Mouse (Mus musculus) MEL (cell line): ENCODE measurements at regions not wholly inside any gene's neighbourhood (a gene's known extent, or its start where the extent isn't known, plus 50 kb on each side); places are given as distances from the start of the nearest gene placed in this dataset.

Source experiments
- DNase-seq: peaks from one replicate; pipeline ENCODE4 v3.0.0; 2011; ENCODE audit warnings: low read depth, low spot score
- H3K27ac ChIP-seq: 2 replicates; pipeline ENCODE4 v1.5.1; 2012; ENCODE audit warnings: low read depth, mild to moderate bottlenecking, control low read depth, low read length, moderate library complexity; ENCODE audit not compliant: control insufficient read depth
- H3K27me3 ChIP-seq, 2 experiments: fragments of 150-350 bp in 1 of 2; sonication (generic) in 1 of 2; 2 replicates each; pipeline ENCODE4 v1.6.1; 2012; ENCODE audit warnings: low read length in 2 of 2, mild to moderate bottlenecking in 2 of 2, improper control_type of control experiment in 1 of 2, moderate library complexity in 1 of 2; ENCODE audit not compliant: insufficient read depth in 2 of 2, control insufficient read depth in 1 of 2
- H3K36me3 ChIP-seq, 2 experiments: 2 replicates each; pipeline ENCODE4 v1.6.1; 2012 to 2014; ENCODE audit warnings: low read length in 2 of 2, improper control_type of control experiment in 1 of 2, inconsistent platforms in 1 of 2, mild to moderate bottlenecking in 1 of 2; ENCODE audit not compliant: insufficient read depth in 2 of 2, control insufficient read depth in 1 of 2
- H3K4me1 ChIP-seq, 2 experiments: fragments of 150-350 bp in 1 of 2; sonication (generic) in 1 of 2; 2 replicates each; pipeline ENCODE4 v1.6.1; 2012; ENCODE audit warnings: low read length in 2 of 2, improper control_type of control experiment in 1 of 2, mild to moderate bottlenecking in 1 of 2; ENCODE audit not compliant: insufficient read depth in 2 of 2, control insufficient read depth in 1 of 2
- H3K4me3 ChIP-seq, 2 experiments: fragments of 150-350 bp in 1 of 2; sonication (generic) in 1 of 2; 2 replicates each; pipeline ENCODE4 v1.5.1; 2012; ENCODE audit warnings: low read depth in 2 of 2, low read length in 2 of 2, mild to moderate bottlenecking in 2 of 2, moderate library complexity in 2 of 2, control low read depth in 1 of 2, improper control_type of control experiment in 1 of 2; ENCODE audit not compliant: control insufficient read depth in 1 of 2, insufficient read depth in 1 of 2
- H3K79me2 ChIP-seq: 2 replicates; pipeline ENCODE4 v1.6.1; 2012; ENCODE audit warnings: mild to moderate bottlenecking, low read length, moderate library complexity; ENCODE audit not compliant: control insufficient read depth, poor library complexity, insufficient read depth
- H3K9ac ChIP-seq: 2 replicates; pipeline ENCODE4 v1.6.1; 2012; ENCODE audit warnings: low read depth, mild to moderate bottlenecking, control low read depth, low read length, moderate library complexity; ENCODE audit not compliant: control insufficient read depth, poor library complexity, severe bottlenecking
- H3K9me3 ChIP-seq: fragments of 150-350 bp; sonication (generic); replicated peaks from 2 replicates; pipeline ENCODE4 v1.6.1; 2012; ENCODE audit warnings: mild to moderate bottlenecking, low read length, improper control_type of control experiment, moderate library complexity; ENCODE audit not compliant: insufficient read depth
- CHD2 ChIP-seq: IDR thresholded peaks from 2 replicates; pipeline ENCODE4 v1.6.1; 2011; ENCODE audit warnings: low read length, improper control_type of control experiment
- E2F4 ChIP-seq: IDR thresholded peaks from 2 replicates; pipeline ENCODE4 v1.6.1; 2011; ENCODE audit warnings: low read depth, low read length, improper control_type of control experiment, borderline replicate concordance
- EP300 ChIP-seq, 2 experiments: IDR thresholded peaks; 2 replicates each; pipeline ENCODE4 v1.6.1; 2011; ENCODE audit warnings: improper control_type of control experiment in 2 of 2, low read length in 2 of 2, low read depth in 1 of 2, mild to moderate bottlenecking in 1 of 2
- ETS1 ChIP-seq: IDR thresholded peaks from 2 replicates; pipeline ENCODE4 v1.6.1; 2012; ENCODE audit warnings: low read depth, mild to moderate bottlenecking, inconsistent platforms, low read length, improper control_type of control experiment, moderate library complexity
- GATA1 ChIP-seq: IDR thresholded peaks from 2 replicates; pipeline ENCODE4 v1.6.1; 2011; ENCODE audit warnings: low read depth, low read length, improper control_type of control experiment
- HCFC1 ChIP-seq: IDR thresholded peaks from 2 replicates; pipeline ENCODE4 v1.6.1; 2012; ENCODE audit warnings: low read depth, mild to moderate bottlenecking, inconsistent platforms, low read length, improper control_type of control experiment, moderate library complexity
- MAFK ChIP-seq: IDR thresholded peaks from 2 replicates; pipeline ENCODE4 v1.6.1; 2011; ENCODE audit warnings: low read depth, mild to moderate bottlenecking, low read length, improper control_type of control experiment, borderline replicate concordance
- MAX ChIP-seq: IDR thresholded peaks from 2 replicates; pipeline ENCODE4 v1.6.1; 2011; ENCODE audit warnings: low read length, improper control_type of control experiment
- MXI1 ChIP-seq: IDR thresholded peaks from 2 replicates; pipeline ENCODE4 v1.6.1; 2011; ENCODE audit warnings: mild to moderate bottlenecking, low read depth, low read length, improper control_type of control experiment
- MYB ChIP-seq: IDR thresholded peaks from 2 replicates; pipeline ENCODE4 v1.6.1; 2011; ENCODE audit warnings: mild to moderate bottlenecking, low read depth, low read length, improper control_type of control experiment
- MYC ChIP-seq: IDR thresholded peaks from 2 replicates; pipeline ENCODE4 v1.6.1; 2011; ENCODE audit warnings: low read depth, mild to moderate bottlenecking, low read length, improper control_type of control experiment, moderate library complexity
- NELFE ChIP-seq: IDR thresholded peaks from 2 replicates; pipeline ENCODE4 v1.6.1; 2011; ENCODE audit warnings: low read depth, low read length, improper control_type of control experiment
- POLR2A ChIP-seq, 2 experiments: IDR thresholded peaks; 2 replicates each; pipeline ENCODE4 v1.6.1; 2011 to 2012; ENCODE audit warnings: low read length in 2 of 2, mild to moderate bottlenecking in 2 of 2, control low read depth in 1 of 2, improper control_type of control experiment in 1 of 2, low read depth in 1 of 2, moderate library complexity in 1 of 2; ENCODE audit not compliant: control insufficient read depth in 1 of 2, insufficient read depth in 1 of 2, poor library complexity in 1 of 2
- RCOR1 ChIP-seq: IDR thresholded peaks from 2 replicates; pipeline ENCODE4 v1.6.1; 2012; ENCODE audit warnings: low read depth, mild to moderate bottlenecking, inconsistent platforms, low read length, improper control_type of control experiment
- TAL1 ChIP-seq: IDR thresholded peaks from 2 replicates; pipeline ENCODE4 v1.6.1; 2012; ENCODE audit warnings: mild to moderate bottlenecking, inconsistent platforms, low read length, moderate library complexity, mixed read lengths
- TCF12 ChIP-seq: IDR thresholded peaks from 2 replicates; pipeline ENCODE4 v1.6.1; 2014; ENCODE audit warnings: low read depth, mild to moderate bottlenecking, inconsistent platforms, low read length, improper control_type of control experiment, moderate library complexity
- UBTF ChIP-seq: IDR thresholded peaks from 2 replicates; pipeline ENCODE4 v1.6.1; 2012; ENCODE audit warnings: low read depth, mild to moderate bottlenecking, inconsistent platforms, low read length, improper control_type of control experiment, moderate library complexity, borderline replicate concordance; ENCODE audit not compliant: insufficient read depth
- USF2 ChIP-seq, 2 experiments: IDR thresholded peaks; 2 replicates each; pipeline ENCODE4 v1.6.1; 2011 to 2012; ENCODE audit warnings: improper control_type of control experiment in 2 of 2, low read length in 2 of 2, borderline replicate concordance in 1 of 2, inconsistent platforms in 1 of 2, low read depth in 1 of 2, mild to moderate bottlenecking in 1 of 2; ENCODE audit not compliant: insufficient read depth in 1 of 2
- ZC3H11A ChIP-seq: IDR thresholded peaks from 2 replicates; pipeline ENCODE4 v1.6.1; 2012; ENCODE audit warnings: low read depth, mild to moderate bottlenecking, inconsistent platforms, low read length, improper control_type of control experiment
- ZMIZ1 ChIP-seq: IDR thresholded peaks from 2 replicates; pipeline ENCODE4 v1.6.1; 2012; ENCODE audit warnings: low read depth, mild to moderate bottlenecking, inconsistent platforms, low read length, improper control_type of control experiment, moderate library complexity
- ZNF384 ChIP-seq: IDR thresholded peaks from 2 replicates; pipeline ENCODE4 v1.6.1; 2012; ENCODE audit warnings: low read depth, mild to moderate bottlenecking, inconsistent platforms, low read length, improper control_type of control experiment

GRCm38 (mm10) chr19:15769651-15770050, 177.5 kb downstream of the Psat1 start:
- Histone ChIP-seq H3K9me3 (no peaks in the 10 kb centered on the region), H3K4me3 (no peak overlapping the region), H3K27me3 (peaks cover 0 to 3% of the 10 kb centered on the region in 2 experiments; a peak in 2 of 4 replicates), H3K9ac (no peak overlapping the region), H3K79me2 (no peaks in the 10 kb centered on the region), H3K27ac (no peak overlapping the region), H3K36me3 (no peaks in the 10 kb centered on the region), H3K4me1 (no peaks in the 10 kb centered on the region)
- DNase-seq: no peak
- no peak for TF ChIP-seq NELFE
- TF ChIP-seq MYB: no peak
- no peak for TF ChIP-seq HCFC1
- no peak for TF ChIP-seq EP300 (IDR thresholded peaks at IDR 0.05; ENCODE audit: low read depth in 1 of 2, low read length in 2 of 2)

- Histone ChIP-seq H3K9ac (no peak overlapping the region), H3K27me3 (no peaks in the 10 kb centered on the region; a peak in 1 of 4 replicates), H3K79me2 (no peaks in the 10 kb centered on the region), H3K27ac (no peak overlapping the region), H3K4me1 (no peaks in the 10 kb centered on the region), H3K4me3 (no peak overlapping the region), H3K36me3 (no peaks in the 10 kb centered on the region), H3K9me3 (no peaks in the 10 kb centered on the region)
- DNase-seq: no peak
- TF ChIP-seq ZMIZ1 (no peak), MXI1 (no peak), HCFC1 (no peak), MYC (no peak), CHD2 (no peak), E2F4 (no peak), USF2 (IDR thresholded peaks at IDR 0.05; ENCODE audit: borderline replicate concordance in 1 of 2, insufficient read depth in 1 of 2, low read depth in 1 of 2, low read length in 2 of 2) (no peak), ZC3H11A (no peak), UBTF (no peak), GATA1 (no peak), ZNF384 (no peak), MAFK (no peak), POLR2A (IDR thresholded peaks at IDR 0.05; ENCODE audit: control insufficient read depth in 1 of 2, insufficient read depth in 1 of 2, low read depth in 1 of 2, low read length in 2 of 2, poor library complexity in 1 of 2) (no peak), MAX (no peak), TAL1 (no peak), RCOR1 (no peak), ETS1 (no peak), TCF12 (no peak)
Measured at GRCm38 (mm10) chr19:15761086-15761485, 186.1 kb downstream of the Psat1 start.
